Mouse (Mus musculus) natural killer cell, adult 2 months (primary cell): ENCODE measurements around the gene Olfr777.
"Not testable (repeated sequence)": the region's sequence is repeated elsewhere in the genome, so short reads cannot be mapped to it uniquely, and the experiment has no call there.

Source experiments
- DNase-seq, 2 experiments: peaks; one replicate each; pipeline ENCODE4 v3.0.0; 2022; ENCODE audit warnings: low spot score in 2 of 2

The Olfr777 gene

GRCm38 (mm10) chr10:129271081-129271535 is at the start of gene Olfr777:
Gene Olfr777, minus strand, starts transcription at chr10:129271485.
- no peak for DNase-seq

- no peak for DNase-seq
Observed at GRCm38 (mm10) chr10:129317817-129318216, 46.5 kb upstream of the Olfr777 start, which contains the start of gene Olfr780. Gene Olfr780, plus strand, starts transcription at chr10:129318117.

- DNase-seq: not testable (repeated sequence)
Observed at GRCm38 (mm10) chr10:129313521-129313920, 42.2 kb upstream of the Olfr777 start.

GRCm38 (mm10) chr10:129312973-129313372 is 41.7 kb upstream of the Olfr777 start:
- not testable (repeated sequence) for DNase-seq

GRCm38 (mm10) chr10:129258827-129259226 is 12.5 kb downstream of the Olfr777 start, which contains the start of gene Olfr776:
Gene Olfr776, plus strand, starts transcription at chr10:129259127.
- no peak for DNase-seq

- no peak for DNase-seq
Observed at GRCm38 (mm10) chr10:129248112-129248511, 23.2 kb downstream of the Olfr777 start, which contains the start of gene Olfr775. Gene Olfr775, plus strand, starts transcription at chr10:129248412.

- no peak for DNase-seq
Observed at GRCm38 (mm10) chr10:129235904-129236303, 35.4 kb downstream of the Olfr777 start, which contains the start of gene Olfr774. Gene Olfr774, plus strand, starts transcription at chr10:129236204.

GRCm38 (mm10) chr10:129230737-129231136 is 40.5 kb downstream of the Olfr777 start:
- no peak for DNase-seq
